Mouse (Mus musculus): Measurements from ENCODE around the gene Cenpe. TPM values are rescaled to one million over a fixed set of nuclear protein-coding genes. Genes with fewer than 3 reads are reported as not detected.

Cenpe gene
- total RNA-seq, 2 experiments from 2014 or later = 0.82 to 1.1 TPM

DNA sequence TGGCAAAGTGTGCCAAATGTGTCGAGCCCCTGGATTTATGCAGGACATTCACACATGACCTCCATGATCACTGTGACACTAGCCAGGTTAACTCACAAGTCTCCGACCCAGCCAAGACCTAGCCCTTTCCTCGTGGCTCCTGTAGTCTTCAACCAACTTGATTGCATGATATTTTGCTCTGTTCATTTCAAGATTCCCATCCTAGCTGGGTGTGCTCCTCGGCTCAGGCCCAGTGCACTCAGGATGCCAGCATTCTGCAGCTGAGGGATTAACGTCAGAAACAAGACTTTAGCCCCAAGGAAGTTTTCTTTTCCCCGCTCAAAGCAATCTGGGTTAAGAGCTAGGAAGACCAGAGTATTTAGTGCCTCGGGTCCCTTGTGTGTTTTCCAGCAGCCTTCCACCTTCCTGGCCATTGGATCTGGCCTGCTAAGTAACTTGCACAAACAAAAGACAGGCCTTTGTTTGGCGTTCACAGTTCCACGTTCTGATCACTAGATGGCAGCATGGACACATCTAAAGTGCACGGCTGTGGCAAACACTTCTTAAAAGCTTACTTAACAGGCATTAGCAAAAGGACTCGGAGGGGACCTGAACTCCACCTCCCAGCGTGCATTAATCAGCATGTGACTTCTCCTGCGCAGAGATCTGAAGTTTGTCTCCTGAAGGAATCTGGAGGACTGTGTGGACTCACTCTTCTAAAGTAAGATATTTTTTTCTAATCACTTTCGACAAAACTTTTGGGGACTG lies 68.5 kb downstream of the Cenpe start, which contains the start of gene Bdh2:
Bdh2 (plus strand) TSS at position 553 of the 747 bp plus-strand sequence.
- DNase-seq = peak; percentile 78 to 87

DNA sequence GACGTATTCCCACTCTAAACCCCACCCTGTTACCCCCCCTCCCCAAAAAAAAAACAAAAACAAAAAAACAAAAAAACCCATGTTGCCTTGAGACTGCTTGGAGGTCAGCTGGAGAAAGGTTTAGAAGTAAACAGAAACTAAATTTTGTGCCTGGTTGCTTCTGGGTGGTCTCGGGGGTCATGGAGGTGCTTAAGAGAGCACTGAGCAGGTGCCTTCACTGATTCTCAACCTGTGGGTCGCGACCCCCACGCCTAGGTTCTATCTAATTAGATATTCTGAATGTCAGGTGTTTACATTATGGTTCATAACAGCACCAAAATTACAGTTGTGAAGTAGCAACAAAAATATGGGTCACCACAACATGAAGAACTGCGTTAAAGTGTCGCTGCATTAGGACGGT lies 69.4 kb downstream of the Cenpe start:
- DNase-seq = no peak

DNA sequence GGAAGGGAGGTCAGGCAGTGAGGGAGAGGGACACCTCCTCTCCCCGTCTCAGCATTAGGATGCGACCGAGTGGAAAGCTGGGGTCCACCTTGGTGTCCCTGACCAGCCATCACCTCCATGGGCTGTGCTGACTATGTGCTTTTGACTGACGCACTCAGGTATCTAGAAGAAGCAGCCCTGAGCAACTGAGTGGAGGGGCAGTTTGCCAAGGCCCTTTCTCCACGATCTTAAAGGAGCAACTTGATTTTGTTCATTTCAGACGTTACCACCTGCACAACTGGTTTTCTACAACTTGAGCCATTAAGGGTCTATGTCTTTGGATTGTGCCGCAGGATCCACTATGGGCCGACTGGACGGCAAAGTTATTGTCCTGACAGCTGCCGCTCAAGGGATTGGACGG lies 72.9 kb downstream of the Cenpe start:
- DNase-seq = no peak

DNA sequence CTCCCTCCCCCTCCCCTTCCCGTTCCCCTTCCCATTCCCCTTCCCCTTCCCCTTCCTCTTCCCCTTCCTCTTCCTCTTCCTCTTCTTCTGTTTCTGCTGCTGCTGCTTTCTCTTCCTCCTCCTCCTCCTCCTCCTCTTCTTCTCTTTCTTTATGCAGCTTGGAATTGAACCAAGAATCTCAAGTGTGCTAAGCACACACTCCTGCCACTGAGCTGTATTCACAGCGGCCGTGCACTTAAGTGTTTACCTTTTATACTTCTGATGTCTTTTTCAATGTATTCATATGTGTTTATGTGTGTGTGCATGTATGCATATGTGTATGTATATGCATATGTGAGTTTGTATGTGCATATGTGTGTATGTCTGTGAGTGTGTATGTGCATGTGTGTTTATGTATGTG lies 73.5 kb downstream of the Cenpe start:
- DNase-seq = no peak

- no peak for DNase-seq
Observed at GRCm38 (mm10) chr3:135288138-135288750, 75.9 kb downstream of the Cenpe start.

GRCm38 (mm10) chr3:135289148-135289547 lies 76.8 kb downstream of the Cenpe start:
- no peak for DNase-seq

DNA sequence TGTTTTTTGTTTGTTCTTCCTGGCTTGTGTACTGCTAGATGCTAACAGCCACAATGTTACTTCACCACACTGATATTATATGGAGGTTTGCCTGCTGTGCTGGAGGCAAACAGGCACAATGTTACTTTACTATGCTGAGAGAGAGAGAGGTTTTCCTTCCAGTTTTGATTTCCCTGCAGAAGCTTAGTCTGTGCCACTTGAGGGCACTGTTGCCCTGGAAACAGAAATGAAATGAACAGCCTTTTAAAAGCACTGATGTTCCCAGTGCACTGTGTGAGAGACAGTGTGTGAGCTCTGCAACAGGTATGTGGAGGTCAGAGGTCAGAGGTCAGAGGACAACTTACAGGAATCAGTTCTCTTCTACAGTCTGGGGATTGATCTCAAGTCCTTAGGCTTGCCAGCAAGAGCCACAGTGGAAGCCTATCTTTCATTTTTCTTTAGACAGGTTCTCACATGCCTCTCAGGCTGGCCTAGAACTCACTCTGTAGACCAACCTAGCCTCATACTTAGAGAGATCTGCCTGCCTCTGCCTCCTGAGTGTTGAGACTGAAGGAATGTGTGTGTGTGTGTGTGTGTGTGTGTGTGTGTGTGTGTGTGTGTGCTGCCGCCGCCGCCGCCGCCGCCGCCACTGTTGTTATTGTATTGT lies 78.0 kb downstream of the Cenpe start:
- DNase-seq = peak; percentile 25 to 63

DNA sequence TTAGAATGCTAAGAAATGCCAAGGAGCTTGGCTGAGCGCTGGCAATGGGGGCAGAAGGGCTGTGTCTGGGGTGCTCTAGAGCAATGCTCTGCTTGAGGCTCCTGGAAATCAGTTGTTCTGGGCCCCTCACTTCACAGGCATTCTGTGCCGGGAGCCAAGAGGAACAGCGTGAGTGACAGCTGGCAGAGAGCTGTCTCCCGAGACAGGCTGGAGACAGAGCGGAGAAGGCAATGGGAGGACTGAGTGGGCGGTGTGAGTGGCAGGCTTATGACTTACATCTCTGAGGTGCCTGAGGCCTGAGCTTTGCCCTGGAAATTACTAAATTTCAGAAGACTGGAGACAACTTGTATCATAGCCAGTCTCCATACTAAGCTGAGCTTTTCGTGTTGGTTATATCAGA lies 81.4 kb downstream of the Cenpe start:
- peak; percentile 11 to 22 for DNase-seq

- DNase-seq = no peak
Observed at GRCm38 (mm10) chr3:135295559-135295958, 83.2 kb downstream of the Cenpe start.

DNA sequence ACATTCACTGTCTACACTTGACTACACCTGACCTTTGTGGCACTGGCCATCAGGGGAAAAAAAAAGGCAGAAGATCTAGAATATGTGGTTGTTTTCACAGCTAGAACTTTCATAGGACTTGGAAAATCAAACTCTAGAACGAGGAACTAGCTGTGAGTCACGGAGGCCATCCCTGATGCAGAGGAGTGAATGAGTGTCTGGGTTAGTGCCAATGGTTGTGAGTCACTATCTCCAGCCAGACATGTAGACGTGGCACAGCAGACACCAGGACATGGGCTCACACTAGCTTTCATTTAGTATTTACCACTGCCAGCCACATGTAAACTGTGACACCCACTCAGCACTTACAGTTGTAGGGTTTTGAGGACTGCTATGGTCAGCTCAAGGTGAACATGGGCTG lies 86.2 kb downstream of the Cenpe start:
- DNase-seq = peak; percentile 19 to 36

DNA sequence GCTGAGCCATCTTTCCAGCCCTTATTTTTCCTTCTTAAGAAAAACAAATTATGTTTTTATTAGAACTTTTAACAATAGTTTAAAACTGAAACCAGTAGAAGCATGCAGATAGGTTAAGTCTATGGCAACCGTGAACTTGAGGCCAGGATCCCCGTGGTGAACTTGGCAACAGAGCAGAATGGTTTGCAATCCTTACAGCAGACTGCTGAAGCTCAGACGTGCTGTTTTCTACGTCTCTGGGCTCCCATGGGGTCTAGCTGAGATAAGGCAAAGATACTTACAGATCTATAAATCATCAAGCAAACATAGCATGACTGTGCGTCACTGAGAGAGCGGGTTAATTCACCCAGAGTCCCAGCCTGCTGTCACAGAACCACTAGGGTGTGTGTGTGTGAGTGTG lies 87.7 kb downstream of the Cenpe start:
- DNase-seq = no peak

- no peak for DNase-seq
Observed at GRCm38 (mm10) chr3:135304060-135304459, 91.7 kb downstream of the Cenpe start.

- DNase-seq = no peak
Observed at GRCm38 (mm10) chr3:135304566-135304965, 92.2 kb downstream of the Cenpe start.

GRCm38 (mm10) chr3:135307411-135308259 lies 95.3 kb downstream of the Cenpe start, which contains the start of gene Slc9b2:
Slc9b2 (plus strand) TSS chr3:135307700.
- DNase-seq = peak; percentile 11 to 18

GRCm38 (mm10) chr3:135312916-135313491 lies 100.7 kb downstream of the Cenpe start:
- DNase-seq = no peak

DNA sequence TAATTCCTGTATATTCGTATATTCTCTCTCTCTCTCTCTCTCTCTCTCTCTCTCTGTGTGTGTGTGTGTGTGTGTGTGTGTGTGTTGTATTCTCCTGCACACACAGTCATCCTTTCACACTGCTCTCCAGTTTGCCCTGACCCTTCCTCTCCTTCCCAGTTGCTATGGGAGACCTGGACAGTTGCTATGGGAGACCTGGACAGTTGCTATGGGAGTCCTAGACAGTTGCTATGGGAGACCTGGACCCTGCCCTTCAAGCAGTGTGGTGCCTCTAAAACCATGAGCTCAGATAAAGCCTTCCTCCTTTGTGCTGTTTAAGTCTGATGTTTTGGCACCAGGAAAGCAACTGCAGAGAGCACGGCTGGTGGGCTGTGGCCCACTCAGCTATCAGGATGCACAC lies 101.4 kb downstream of the Cenpe start:
- DNase-seq = no peak

DNA sequence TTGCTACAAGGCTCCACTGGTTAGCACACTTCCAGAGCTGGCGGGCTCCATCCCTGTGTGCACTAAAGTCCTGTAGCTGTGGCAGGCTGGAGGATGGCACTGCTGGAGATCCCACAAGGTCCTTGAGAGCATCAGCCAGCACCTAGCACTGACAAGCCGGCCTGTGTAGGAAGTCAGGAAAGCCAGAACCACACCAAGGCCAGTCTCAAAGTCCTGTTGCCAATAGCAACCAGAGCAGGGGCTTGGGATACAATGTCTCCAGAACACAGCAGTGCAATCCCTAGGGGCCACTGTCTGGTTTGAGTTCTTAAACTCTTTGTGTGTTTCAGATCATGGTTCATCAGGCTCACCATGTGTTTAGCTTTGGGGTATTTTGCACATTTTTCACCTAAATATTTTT lies 102.5 kb downstream of the Cenpe start:
- no peak for DNase-seq

- DNase-seq = no peak
Observed at GRCm38 (mm10) chr3:135315720-135316425, 103.5 kb downstream of the Cenpe start.

GRCm38 (mm10) chr3:135318331-135318730 lies 106.0 kb downstream of the Cenpe start:
- no peak for DNase-seq

Data from heart, adult 18-20 months (tissue).